Mouse (Mus musculus) gastrocnemius, postnatal 14 days (tissue): ENCODE measurements around the gene Oas1d. TPM values are rescaled to one million over a fixed set of nuclear protein-coding genes. Genes with fewer than 3 reads are reported as not detected.
"Not testable (repeated sequence)": the region's sequence is repeated elsewhere in the genome, so short reads cannot be mapped to it uniquely, and the experiment has no call there.

Experiments used
- DNase-seq: peaks from one replicate; pipeline ENCODE4 v3.0.0; 2021; ENCODE audit warnings: mixed read lengths
- intact Hi-C: fragments of 180-260 bp; cut with DNase I; formaldehyde crosslinking; loops from one replicate; pipeline ENCODE4 v1.15.1; 2025; ENCODE audit warnings: low total_unique reads
- long read RNA-seq, 2 experiments: library from polyadenylated mRNA; stranded (forward); transcript quantifications; one replicate each; pipeline ENCODE4 v2.0.0; 2021
- total RNA-seq, 2 experiments: library from RNA; stranded (reverse); gene quantifications; 2 replicates each; pipeline ENCODE4 v1.2.3; 2021

The Oas1d gene
- not detected for total RNA-seq
- long read RNA-seq, experiment 1, result 0 reads
- long read RNA-seq, experiment 2, result 0 reads

GRCm38 (mm10) chr5:120914204-120914603 is at the start of gene Oas1d:
Oas1d (plus strand) TSS chr5:120914536.
- DNase-seq, intact Hi-C loops: not testable (repeated sequence)

DNA sequence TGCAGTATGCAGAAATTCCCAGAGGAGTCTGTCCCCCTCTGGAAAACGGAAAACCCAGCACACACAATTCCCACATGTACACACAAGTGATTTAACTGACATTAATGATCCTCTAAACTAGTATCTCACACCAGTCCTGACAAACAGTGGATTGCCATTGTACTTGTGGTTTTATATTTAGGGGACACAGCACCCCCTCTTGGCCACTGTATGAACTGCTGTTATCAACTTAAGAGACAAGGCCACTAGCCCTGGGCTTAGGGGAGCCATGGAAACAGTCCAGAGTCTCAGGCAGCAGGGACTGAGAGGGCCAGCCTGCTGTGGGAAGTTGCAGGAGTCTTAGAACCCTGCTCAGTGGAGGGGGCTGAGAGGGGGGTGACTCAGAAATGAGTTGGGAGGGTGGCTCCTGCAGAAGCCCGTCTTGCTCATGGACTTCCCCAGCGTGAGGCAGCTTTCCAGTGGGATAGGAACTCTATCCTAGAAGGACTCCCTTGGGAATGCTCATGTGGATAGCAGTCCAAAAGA is 48.9 kb upstream of the Oas1d start:
- no peak for DNase-seq
- intact Hi-C loops, result no loop called here

DNA sequence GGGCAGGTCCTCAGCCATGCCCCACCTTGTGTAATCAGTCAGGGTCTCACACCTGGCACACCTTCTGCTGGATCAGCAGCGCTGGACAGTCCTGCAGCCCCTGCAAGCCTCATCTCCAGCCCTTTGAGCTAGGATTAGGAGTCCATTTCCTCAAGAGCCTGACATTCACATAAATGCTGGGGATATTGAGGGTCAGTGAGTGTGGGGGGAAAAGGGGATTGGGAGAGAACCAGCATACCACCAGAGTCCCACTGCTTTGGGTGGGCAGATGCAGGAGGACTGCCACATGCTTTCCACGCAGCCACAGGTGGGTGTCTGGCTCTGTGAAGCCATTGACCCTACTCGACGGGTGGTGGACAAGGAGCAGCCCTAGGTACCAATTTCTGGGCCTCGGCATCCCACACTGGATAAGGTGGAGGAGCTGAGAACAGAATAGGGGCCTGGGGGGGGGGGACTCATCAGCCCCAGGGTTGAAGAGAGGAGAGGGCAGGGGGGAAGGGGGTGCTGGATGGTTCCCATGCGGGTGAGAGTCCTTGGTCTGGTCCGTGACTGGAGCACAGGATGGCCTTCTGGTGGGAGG is 44.8 kb upstream of the Oas1d start:
- no peak for DNase-seq

DNA sequence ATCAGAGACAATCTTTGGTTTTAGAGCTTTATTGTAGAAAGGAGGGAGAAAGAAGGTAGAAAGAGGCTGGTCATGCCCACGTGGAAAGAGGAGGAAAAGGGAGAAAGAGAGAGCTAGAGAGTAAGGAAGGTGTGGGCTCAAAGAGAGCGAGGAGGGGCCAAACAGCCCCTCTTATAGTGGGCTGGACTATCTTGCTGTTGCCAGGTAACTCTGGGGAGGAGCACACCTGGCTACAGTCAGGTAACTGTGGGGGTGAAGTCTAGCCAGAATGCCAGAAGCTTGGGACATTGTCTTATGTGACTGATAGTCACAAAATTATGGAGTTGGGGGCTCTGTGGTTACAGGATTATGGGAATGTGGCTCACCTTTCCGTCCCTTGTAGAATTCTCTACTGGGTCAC is 44.3 kb upstream of the Oas1d start:
- intact Hi-C loops, result no loop called here
- no peak for DNase-seq

More for the DNA sequence above, 44.8 kb upstream of the Oas1d start:
- intact Hi-C loops, result no loop called here

DNA sequence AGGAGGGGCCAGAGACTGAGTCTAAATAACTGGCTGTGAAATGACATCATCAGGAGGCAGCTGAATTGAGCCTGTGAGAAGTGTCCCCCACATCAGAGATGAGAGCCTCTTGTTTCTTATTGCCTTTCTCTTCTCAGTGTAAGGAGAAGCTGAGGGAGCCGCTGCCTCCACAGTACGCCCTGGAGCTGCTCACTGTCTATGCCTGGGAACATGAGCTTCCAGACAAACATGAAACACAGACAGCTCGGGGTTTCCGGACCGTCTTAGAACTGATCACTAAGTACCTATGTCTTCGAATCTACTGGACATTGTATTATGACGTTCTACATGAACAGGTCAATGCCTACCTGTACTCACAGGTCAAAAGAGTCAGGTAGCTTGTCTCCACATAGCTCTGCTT is 43.6 kb upstream of the Oas1d start:
- no peak for DNase-seq
- intact Hi-C loops, result no loop called here

DNA sequence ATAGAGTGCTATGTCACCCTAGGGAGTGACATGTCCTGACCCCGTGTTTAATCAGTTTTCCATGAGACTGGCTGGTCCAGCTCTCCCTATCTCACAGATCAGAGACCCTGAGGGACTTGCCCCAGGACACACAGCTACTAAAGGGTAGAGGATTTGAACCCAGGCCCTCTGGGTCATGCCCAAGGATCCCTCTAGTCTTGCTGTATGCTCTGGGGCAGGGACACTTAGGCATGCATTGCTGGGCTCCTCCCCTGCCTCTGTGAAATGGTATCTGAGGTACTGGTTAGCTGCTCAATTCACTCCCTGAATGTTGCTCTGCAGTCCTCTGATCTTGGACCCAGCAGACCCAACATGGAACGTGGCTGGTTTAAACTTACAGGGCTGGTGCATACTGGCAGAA is 42.9 kb upstream of the Oas1d start:
- intact Hi-C loops, result no loop called here
- no peak for DNase-seq

- intact Hi-C loops, DNase-seq: not testable (repeated sequence)
Measured at GRCm38 (mm10) chr5:120876839-120877238, 37.5 kb upstream of the Oas1d start.

DNA sequence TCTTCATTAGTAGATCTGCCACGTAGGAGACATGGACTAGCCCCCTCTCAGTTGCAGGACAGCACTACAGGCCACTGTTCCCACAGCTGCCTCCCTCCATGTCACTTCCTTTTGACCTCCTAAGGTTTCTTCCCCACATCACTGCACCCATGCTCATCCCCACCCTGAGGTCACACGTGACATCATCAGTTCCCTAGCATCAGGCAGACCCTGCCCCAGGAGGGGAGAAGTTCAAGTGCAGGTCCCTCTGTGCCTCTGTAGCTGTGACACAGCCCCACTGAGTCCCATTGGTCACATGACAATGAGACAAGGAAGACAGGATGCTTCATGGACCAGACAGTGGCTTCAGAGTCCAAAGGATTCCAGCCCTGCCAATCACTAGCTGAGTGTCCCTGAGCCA is 36.9 kb upstream of the Oas1d start:
- DNase-seq, intact Hi-C loops: not testable (repeated sequence)

DNA sequence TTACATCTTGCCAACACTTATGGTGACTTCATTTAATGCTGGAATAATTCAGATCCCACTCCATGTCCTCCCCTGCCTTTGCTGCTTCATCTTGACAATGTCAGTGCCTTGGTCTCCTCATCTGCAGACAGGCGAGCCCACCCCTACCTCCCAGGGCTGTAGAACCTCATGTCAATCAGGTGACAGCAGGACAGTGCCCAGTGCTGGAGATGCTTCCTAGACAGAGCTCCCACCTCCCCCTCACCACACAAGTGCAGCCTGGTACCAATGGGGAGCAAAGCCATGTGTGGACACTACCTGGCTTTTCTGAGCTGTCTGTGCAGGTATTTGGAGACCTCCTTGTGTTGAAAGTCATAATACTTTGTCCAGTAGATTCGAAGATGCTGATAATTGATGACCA is 35.5 kb upstream of the Oas1d start:
- DNase-seq, intact Hi-C loops: not testable (repeated sequence)

DNA sequence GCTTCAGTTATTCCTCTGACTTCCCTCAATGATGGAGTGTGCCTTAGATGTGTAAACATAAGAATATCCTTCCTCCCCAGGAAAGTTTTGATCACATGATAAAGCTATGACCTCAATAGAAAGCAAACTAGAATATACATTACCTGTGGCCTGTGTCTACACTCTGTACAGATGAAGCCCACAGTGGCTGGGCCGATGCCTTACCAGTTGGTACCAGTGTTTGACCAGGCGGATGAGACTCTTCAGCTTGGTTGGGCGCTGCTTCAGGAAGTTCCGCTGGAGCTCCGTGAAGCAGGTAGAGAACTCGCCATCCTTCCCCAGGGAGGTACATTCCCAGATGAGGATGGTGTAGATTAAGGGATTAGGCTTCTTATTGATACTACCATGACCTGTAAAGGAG is 32.7 kb upstream of the Oas1d start:
- DNase-seq, intact Hi-C loops: not testable (repeated sequence)

GRCm38 (mm10) chr5:120887413-120887812 is 26.9 kb upstream of the Oas1d start, which contains the start of gene Oas1g:
Oas1g (minus strand) TSS chr5:120887613.
- DNase-seq, intact Hi-C loops: not testable (repeated sequence)

- no peak for DNase-seq
- intact Hi-C loops, result no loop called here
Measured at GRCm38 (mm10) chr5:120887831-120888230, 26.5 kb upstream of the Oas1d start.

GRCm38 (mm10) chr5:120888294-120888815 is 26.0 kb upstream of the Oas1d start:
- DNase-seq, intact Hi-C loops: not testable (repeated sequence)

GRCm38 (mm10) chr5:120890026-120890425 is 24.3 kb upstream of the Oas1d start:
- intact Hi-C loops, result no loop called here
- DNase-seq, result no peak

- intact Hi-C loops, result no loop called here
- DNase-seq, result no peak
Measured at GRCm38 (mm10) chr5:120890991-120891390, 23.3 kb upstream of the Oas1d start.

GRCm38 (mm10) chr5:120891566-120892242 is 22.6 kb upstream of the Oas1d start:
- DNase-seq, intact Hi-C loops: not testable (repeated sequence)

DNA sequence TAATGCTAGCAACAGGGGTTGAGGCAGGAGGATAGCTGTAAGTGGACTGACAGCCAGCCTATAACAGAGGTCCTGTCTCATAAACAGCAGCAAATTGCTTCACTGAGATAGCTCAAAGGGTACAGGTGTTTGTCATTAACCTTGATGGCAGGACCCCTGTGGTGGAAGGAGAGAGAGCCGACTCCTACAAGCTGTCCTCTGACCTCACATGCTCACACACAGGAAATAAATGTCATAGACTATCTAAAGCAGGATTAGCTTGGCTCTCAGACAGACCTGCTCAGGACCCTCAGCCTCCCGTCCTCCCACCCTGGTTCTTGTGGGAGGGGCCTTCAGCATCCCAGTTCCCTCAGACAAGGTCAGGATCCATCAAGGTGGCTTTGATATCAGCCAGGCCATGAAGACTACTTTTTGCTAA is 22.1 kb upstream of the Oas1d start:
- intact Hi-C loops, result no loop called here
- DNase-seq, result no peak

DNA sequence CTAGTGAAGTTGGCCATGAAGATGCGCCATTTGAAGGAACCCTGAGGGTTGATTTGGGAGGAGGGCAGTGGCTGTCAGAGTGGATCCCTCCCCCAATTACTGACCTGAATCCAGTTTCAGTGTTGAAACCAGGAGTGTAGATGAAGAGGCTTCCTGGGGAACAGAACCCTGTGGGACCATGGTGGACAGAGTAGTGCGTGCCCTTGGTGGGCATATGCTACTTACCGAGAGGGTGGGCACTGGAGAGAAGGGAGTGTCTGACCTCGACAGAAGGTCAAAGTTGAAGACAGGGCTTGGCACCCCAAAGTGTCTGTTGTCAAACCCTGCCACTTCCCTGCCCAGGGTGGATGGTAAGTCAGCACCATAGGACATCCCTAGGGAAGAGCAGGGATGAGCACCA is 20.5 kb upstream of the Oas1d start:
- DNase-seq, intact Hi-C loops: not testable (repeated sequence)

DNA sequence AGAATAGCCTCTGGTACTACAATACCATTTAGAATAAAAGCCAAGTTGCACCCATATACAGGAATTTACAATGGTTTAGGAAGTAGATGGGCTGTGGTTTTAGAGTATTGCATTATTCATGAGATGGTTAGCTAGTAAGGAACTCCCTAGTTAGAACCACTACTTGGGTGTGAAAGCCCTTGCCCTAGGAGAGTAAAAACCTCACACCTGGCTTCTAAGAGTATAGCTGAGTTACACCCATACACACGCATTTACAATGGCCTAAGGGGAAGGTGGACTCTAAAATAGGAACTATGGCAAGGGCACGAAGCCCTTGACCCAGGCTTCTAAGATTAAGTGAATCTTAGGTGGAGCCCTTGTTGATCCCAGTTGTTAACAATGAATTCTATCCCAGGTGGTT is 19.6 kb upstream of the Oas1d start:
- intact Hi-C loops, DNase-seq: not testable (repeated sequence)

DNA sequence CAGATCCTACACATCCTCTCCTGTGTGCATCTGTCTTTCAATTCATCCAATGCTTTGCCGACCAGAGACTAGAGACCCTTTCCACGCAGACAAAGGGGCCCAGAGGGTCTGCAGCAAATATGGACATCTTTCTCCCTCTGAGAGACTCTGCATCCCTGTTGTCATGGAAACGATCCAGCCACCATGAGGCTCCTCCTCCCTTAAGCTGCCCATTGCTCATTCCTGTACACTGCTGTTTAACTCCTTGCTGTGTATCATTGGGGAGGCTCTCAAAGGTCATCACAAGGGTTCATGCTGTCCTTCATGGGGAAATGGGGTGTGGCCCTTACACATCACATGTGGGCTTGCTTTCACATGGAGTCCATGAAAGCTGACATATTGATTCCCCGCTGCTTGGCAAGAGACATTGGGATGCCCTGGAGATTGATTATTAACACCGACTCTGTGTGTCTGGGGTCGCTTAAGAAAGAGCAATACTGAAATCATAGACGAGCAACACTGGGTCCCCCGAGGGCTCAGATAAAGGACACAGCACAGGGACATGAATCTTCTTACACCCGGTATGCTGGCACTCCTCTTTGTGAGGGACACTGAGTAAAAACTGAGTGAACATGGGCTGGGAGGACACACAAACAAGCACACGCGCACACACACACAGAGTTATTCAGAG is 19.0 kb upstream of the Oas1d start:
- intact Hi-C loops, result no loop called here
- DNase-seq, result no peak
